Comparison of ENCODE assay signal across 8 mouse cellular contexts in genomic region chr17:27056170-27056569, GRCm38 (mm10). TPM values are rescaled to one million over a fixed set of nuclear protein-coding genes. Genes with fewer than 3 reads are reported as not detected.
DNase-seq lines count a peak whose midpoint lies in the region; ATAC-seq and TF ChIP-seq lines count a peak whose summit lies in the region.

No protein-coding gene starts in this region.

- H3K27ac ChIP-seq in forebrain, embryonic 13.5 days, result no peak overlapping the region
- H3K27ac ChIP-seq in hindbrain, embryonic 11.5 days (ENCODE audit: low read depth, low read length), result no peak overlapping the region
- peak overlapping the region; percentile 84 for H3K27ac ChIP-seq in limb, embryonic 15.5 days
- no peak overlapping the region for H3K27ac ChIP-seq in midbrain, postnatal 0 days (ENCODE audit: low read depth, low read length)

- H3K9ac ChIP-seq in forebrain, embryonic 13.5 days, result no peak overlapping the region
- H3K9ac ChIP-seq in hindbrain, embryonic 11.5 days (ENCODE audit: low read depth, low read length), result no peak overlapping the region
- peak overlapping the region; percentile 35 for H3K9ac ChIP-seq in limb, embryonic 15.5 days
- no peak overlapping the region for H3K9ac ChIP-seq in midbrain, postnatal 0 days (replicated peaks; ENCODE audit: low read length, poor library complexity, severe bottlenecking)

- no peak for TF ChIP-seq CTCF in C2C12 (IDR thresholded peaks at IDR 0.05; ENCODE audit: control insufficient read depth, insufficient read depth, insufficient read length)
- TF ChIP-seq CTCF in midbrain, postnatal 0 days (IDR thresholded peaks at IDR 0.05), result no peak

- peak overlapping the region; percentile 69 for H3K4me3 ChIP-seq in C2C12 (ENCODE audit: insufficient read depth, poor library complexity, severe bottlenecking)
- H3K4me3 ChIP-seq in forebrain, embryonic 13.5 days, result peak overlapping the region; percentile 42; the same call in 1 of the 2 replicates
- 0 out of 2 replicates have a peak overlapping the region, but pooled peaks have one; percentile 6 for H3K4me3 ChIP-seq in hindbrain, embryonic 11.5 days (ENCODE audit: low read depth, low read length)
- peak overlapping the region; percentile 56 for H3K4me3 ChIP-seq in limb, embryonic 15.5 days
- H3K4me3 ChIP-seq in midbrain, postnatal 0 days (ENCODE audit: low read depth, low read length), result no peak overlapping the region; the same call in 1 of the 2 replicates

- H3K4me2 ChIP-seq in forebrain, embryonic 13.5 days, result peak overlapping the region; percentile 70; the same call in 1 of the 2 replicates
- H3K4me2 ChIP-seq in hindbrain, embryonic 11.5 days (replicated peaks; ENCODE audit: low read depth, low read length), result peak overlapping the region; percentile 83
- peak overlapping the region; percentile 86 for H3K4me2 ChIP-seq in limb, embryonic 15.5 days
- H3K4me2 ChIP-seq in midbrain, postnatal 0 days (ENCODE audit: low read depth, low read length, poor library complexity, severe bottlenecking), result peak overlapping the region; percentile 75

- H3ac ChIP-seq in C2C12 (ENCODE audit: control insufficient read depth, insufficient read length, low read depth), result peak overlapping the region; percentile 52

- peaks cover 40% of the 10 kb centered on the region for H3K79me2 ChIP-seq in C2C12 (ENCODE audit: control insufficient read depth, insufficient read depth)

- peak; percentile 48 for DNase-seq in adipocyte (ENCODE audit: low spot score)
- DNase-seq in hindbrain, embryonic 11.5 days (ENCODE audit: low spot score), result peak; percentile 65
- DNase-seq in midbrain, postnatal 0 days (ENCODE audit: low spot score), result no peak
- DNase-seq in thymus, postnatal 10 days (ENCODE audit: low spot score in 2 of 2), result peak; percentile 67 to 80
- no peak for DNase-seq in cerebellum, postnatal 25 days

- ATAC-seq in forebrain, embryonic 13.5 days, result no peak
- ATAC-seq in hindbrain, embryonic 11.5 days (ENCODE audit: low FRiP score), result no peak
- ATAC-seq in limb, embryonic 15.5 days (ENCODE audit: insufficient number of reproducible peaks, low FRiP score, low TSS enrichment, low read depth), result peak; percentile 16
- no peak for ATAC-seq in midbrain, postnatal 0 days (ENCODE audit: low FRiP score)

- WGBS in forebrain, embryonic 13.5 days, result 0% methylated on average over 13 of the region's 13 CpGs
- WGBS in hindbrain, embryonic 11.5 days, result under 1% methylated on average over 13 of the region's 13 CpGs
- WGBS in limb, embryonic 15.5 days, result under 1% methylated on average over 13 of the region's 13 CpGs
- under 1% methylated on average over 13 of the region's 13 CpGs for WGBS in midbrain, postnatal 0 days

- H3K9me3 ChIP-seq in forebrain, embryonic 13.5 days (replicated peaks), result no peaks in the 10 kb centered on the region
- no peaks in the 10 kb centered on the region for H3K9me3 ChIP-seq in hindbrain, embryonic 11.5 days (ENCODE audit: control insufficient read depth, low read length)
- H3K9me3 ChIP-seq in limb, embryonic 15.5 days, result no peaks in the 10 kb centered on the region
- H3K9me3 ChIP-seq in midbrain, postnatal 0 days (ENCODE audit: low read length), result no peaks in the 10 kb centered on the region

- H3K36me3 ChIP-seq in C2C12 (ENCODE audit: control insufficient read depth, insufficient read depth), result no peaks in the 10 kb centered on the region
- H3K36me3 ChIP-seq in forebrain, embryonic 13.5 days (ENCODE audit: poor library complexity, severe bottlenecking), result no peaks in the 10 kb centered on the region
- no peaks in the 10 kb centered on the region for H3K36me3 ChIP-seq in hindbrain, embryonic 11.5 days (ENCODE audit: control insufficient read depth, insufficient read depth, low read length)
- H3K36me3 ChIP-seq in limb, embryonic 15.5 days, result no peaks in the 10 kb centered on the region
- no peaks in the 10 kb centered on the region for H3K36me3 ChIP-seq in midbrain, postnatal 0 days (ENCODE audit: insufficient read depth, low read length)

- H3K4me1 ChIP-seq in forebrain, embryonic 13.5 days, result peaks cover 8% of the 10 kb centered on the region
- no peaks in the 10 kb centered on the region; the same call in 1 of the 2 replicates for H3K4me1 ChIP-seq in hindbrain, embryonic 11.5 days (replicated peaks; ENCODE audit: control insufficient read depth, insufficient read depth, low read length)
- H3K4me1 ChIP-seq in limb, embryonic 15.5 days, result peaks cover 61% of the 10 kb centered on the region
- H3K4me1 ChIP-seq in midbrain, postnatal 0 days (ENCODE audit: insufficient read depth, low read length), result peaks cover 7% of the 10 kb centered on the region; the same call in 1 of the 2 replicates

- no peaks in the 10 kb centered on the region for H3K27me3 ChIP-seq in C2C12 (ENCODE audit: control insufficient read depth, insufficient read depth, insufficient read length)
- peaks cover 60% of the 10 kb centered on the region for H3K27me3 ChIP-seq in forebrain, embryonic 13.5 days
- peaks cover 32% of the 10 kb centered on the region for H3K27me3 ChIP-seq in hindbrain, embryonic 11.5 days (ENCODE audit: control insufficient read depth, insufficient read depth, low read length)
- H3K27me3 ChIP-seq in limb, embryonic 15.5 days, result no peaks in the 10 kb centered on the region; the same call in 1 of the 2 replicates
- H3K27me3 ChIP-seq in midbrain, postnatal 0 days (ENCODE audit: insufficient read depth, low read length), result peaks cover 27% of the 10 kb centered on the region

- peaks cover 28% of the 10 kb centered on the region for H3K79me3 ChIP-seq in C2C12 (ENCODE audit: low read depth)

TF ChIP-seq in C2C12, 6 proteins besides CTCF, POLR2A, EP300 and RAD21:
- TF ChIP-seq FOSL1 (IDR thresholded peaks at IDR 0.05; ENCODE audit: insufficient read depth, low read length, poor library complexity, severe bottlenecking) (no peak), CEBPB (IDR thresholded peaks at IDR 0.05; ENCODE audit: low read depth) (no peak), MYOG (IDR thresholded peaks at IDR 0.05; ENCODE audit: control insufficient read depth, extremely low read depth, insufficient read length) (no peak), MYOD1 (IDR thresholded peaks at IDR 0.05; ENCODE audit: control insufficient read depth, insufficient read length, low read depth) (peak; percentile 13), MAX (IDR thresholded peaks at IDR 0.05) (no peak), USF1 (IDR thresholded peaks at IDR 0.05; ENCODE audit: low read depth) (no peak)

RNA-seq across cellular contexts. Expression of gene Itpr3, which starts 0.9 kb away (rescaled TPM):
- polyA plus RNA-seq in C2C12 (2012; fragmentation: generic; extraction: Trizol), result 20.0 TPM
- polyA plus RNA-seq in forebrain, embryonic 13.5 days (2015; fragmentation: Nextera tagmentation; extraction: Ambion mirVana), result 0.41 and 0.52 TPM in 2 replicates
- polyA plus RNA-seq in hindbrain, embryonic 11.5 days (2014; fragmentation: Nextera tagmentation; extraction: Ambion mirVana), result 1.2 and 1.3 TPM in 2 replicates
- polyA plus RNA-seq in limb, embryonic 15.5 days (2015; fragmentation: Nextera tagmentation; extraction: Ambion mirVana), result 4.3 and 4.4 TPM in 2 replicates
- total RNA-seq in midbrain, postnatal 0 days (2014; rRNA removed), result 4.5 and 4.7 TPM in 2 replicates
- polyA plus RNA-seq in midbrain, postnatal 0 days (2015; fragmentation: Nextera tagmentation; extraction: Ambion mirVana), result 0.39 and 0.90 TPM in 2 replicates

RNA-seq across cellular contexts. Expression of gene Bak1, which starts 27.4 kb away (rescaled TPM):
- 95.1 TPM for polyA plus RNA-seq in C2C12 (2012; fragmentation: generic; extraction: Trizol)
- 1.9 and 2.6 TPM in 2 replicates for polyA plus RNA-seq in forebrain, embryonic 13.5 days (2015; fragmentation: Nextera tagmentation; extraction: Ambion mirVana)
- 7.4 and 9.5 TPM in 2 replicates for polyA plus RNA-seq in hindbrain, embryonic 11.5 days (2014; fragmentation: Nextera tagmentation; extraction: Ambion mirVana)
- polyA plus RNA-seq in limb, embryonic 15.5 days (2015; fragmentation: Nextera tagmentation; extraction: Ambion mirVana), result 4.0 and 5.5 TPM in 2 replicates
- total RNA-seq in midbrain, postnatal 0 days (2014; rRNA removed), result 57.3 and 82.4 TPM in 2 replicates
- polyA plus RNA-seq in midbrain, postnatal 0 days (2015; fragmentation: Nextera tagmentation; extraction: Ambion mirVana), result 3.9 and 5.3 TPM in 2 replicates

Comparison
In these comparisons a context has a peak if more than half of its experiments do, and no peak if none do; other contexts are left out.
1. DNase-seq: peak in adipocyte (single experiment), hindbrain, embryonic 11.5 days (single experiment) and thymus, postnatal 10 days (2 of 2); none in midbrain, postnatal 0 days (single experiment) and cerebellum, postnatal 25 days (0 of 2).
2. Peak in every context shown above with its lines, with median percentiles within 50 percentile points of each other: H3K4me2 ChIP-seq.